ENCODE assay signal across 10 mouse cellular contexts in genomic region chr2:25850330-25850729, GRCm38 (mm10). TPM values are rescaled to one million over a fixed set of nuclear protein-coding genes. Genes with fewer than 3 reads are reported as not detected.
DNase-seq lines count a peak whose midpoint lies in the region; ATAC-seq lines count a peak whose summit lies in the region.
"Had no signal": no experiment of that assay in that cellular context is flagged by ENCODE, and none has a peak within 500 bp of the region (broad histone marks: within the 10 kb centered on the region; RNA-seq: fewer than 3 reads in every experiment).

No protein-coding gene starts in this region.

- H3K4me1 ChIP-seq in forebrain, embryonic 11.5 days (replicated peaks; ENCODE audit: control insufficient read depth, insufficient read depth, low read length), result no peaks in the 10 kb centered on the region
- H3K4me1 ChIP-seq in forebrain, embryonic 13.5 days, result no peaks in the 10 kb centered on the region
- H3K4me1 ChIP-seq: hindbrain, embryonic 15.5 days; neural tube, embryonic 13.5 days had no signal

- DNase-seq in forebrain, embryonic 11.5 days (ENCODE audit: low spot score), result peak; percentile 76
- peak; percentile 53 for DNase-seq in ovary, postnatal 14 days (ENCODE audit: low spot score)
- DNase-seq in ovary, postnatal 10 days (ENCODE audit: low spot score), result no peak
- DNase-seq in cerebellum, adult 18-20 months, result peak; percentile 71 to 84
- peak; percentile 37 to 43 for DNase-seq in gastrocnemius, postnatal 36 days
- DNase-seq in lung, postnatal 10 days, result peak; percentile 71
- DNase-seq in spleen, postnatal 14 days (ENCODE audit: low spot score in 2 of 2), result peak; percentile 28 to 54

- no peak overlapping the region for H3K4me2 ChIP-seq in forebrain, embryonic 11.5 days (ENCODE audit: low read depth, low read length, severe bottlenecking)
- H3K4me2 ChIP-seq in forebrain, embryonic 13.5 days, result no peak overlapping the region
- H3K4me2 ChIP-seq: hindbrain, embryonic 15.5 days; neural tube, embryonic 13.5 days had no signal

- no peaks in the 10 kb centered on the region for H3K36me3 ChIP-seq in forebrain, embryonic 11.5 days (ENCODE audit: control insufficient read depth, insufficient read depth, low read length)
- H3K36me3 ChIP-seq in forebrain, embryonic 13.5 days (ENCODE audit: poor library complexity, severe bottlenecking), result no peaks in the 10 kb centered on the region
- H3K36me3 ChIP-seq: hindbrain, embryonic 15.5 days; neural tube, embryonic 13.5 days had no signal

- 17% methylated on average over 4 of the region's 4 CpGs for WGBS in forebrain, embryonic 11.5 days
- 12% methylated on average over 4 of the region's 4 CpGs for WGBS in forebrain, embryonic 13.5 days

- no peak overlapping the region for H3K4me3 ChIP-seq in forebrain, embryonic 11.5 days (ENCODE audit: low read depth, low read length)
- no peak overlapping the region for H3K4me3 ChIP-seq in forebrain, embryonic 13.5 days
- H3K4me3 ChIP-seq: hindbrain, embryonic 15.5 days; neural tube, embryonic 13.5 days had no signal

- no peak for ATAC-seq in forebrain, embryonic 11.5 days (replicated peaks; ENCODE audit: low FRiP score)
- no peak for ATAC-seq in forebrain, embryonic 13.5 days

- H3K27me3 ChIP-seq in forebrain, embryonic 11.5 days (ENCODE audit: control insufficient read depth, insufficient read depth, low read length), result no peaks in the 10 kb centered on the region
- no peaks in the 10 kb centered on the region for H3K27me3 ChIP-seq in forebrain, embryonic 13.5 days
- H3K27me3 ChIP-seq: hindbrain, embryonic 15.5 days; neural tube, embryonic 13.5 days had no signal

- intact Hi-C loops in gastrocnemius, postnatal 36 days (cut with DNase I), result no loop called here

- no peaks in the 10 kb centered on the region for H3K9me3 ChIP-seq in forebrain, embryonic 11.5 days (ENCODE audit: control insufficient read depth, low read length)
- no peaks in the 10 kb centered on the region for H3K9me3 ChIP-seq in forebrain, embryonic 13.5 days (replicated peaks)
- H3K9me3 ChIP-seq: hindbrain, embryonic 15.5 days; neural tube, embryonic 13.5 days had no signal

- no peak overlapping the region for H3K27ac ChIP-seq in forebrain, embryonic 11.5 days (ENCODE audit: low read depth, low read length)
- no peak overlapping the region for H3K27ac ChIP-seq in forebrain, embryonic 13.5 days
- H3K27ac ChIP-seq: hindbrain, embryonic 15.5 days; neural tube, embryonic 13.5 days had no signal

- H3K9ac ChIP-seq in forebrain, embryonic 11.5 days (ENCODE audit: low read length), result no peak overlapping the region
- H3K9ac ChIP-seq in forebrain, embryonic 13.5 days, result no peak overlapping the region
- H3K9ac ChIP-seq: hindbrain, embryonic 15.5 days; neural tube, embryonic 13.5 days had no signal

RNA-seq across cellular contexts. Expression of gene Sohlh1, which starts 3.3 kb away (rescaled TPM):
- not detected in 2 replicates for polyA plus RNA-seq in forebrain, embryonic 11.5 days (2014; fragmentation: Nextera tagmentation; extraction: Ambion mirVana)
- not detected in 2 replicates for polyA plus RNA-seq in forebrain, embryonic 13.5 days (2015; fragmentation: Nextera tagmentation; extraction: Ambion mirVana)
- not detected for total RNA-seq in gastrocnemius, postnatal 36 days (2021)
- polyA plus RNA-seq: hindbrain, embryonic 15.5 days; neural tube, embryonic 13.5 days had no signal

RNA-seq across cellular contexts. Expression of gene Kcnt1, which starts 13.2 kb away (rescaled TPM):
- 0.53 and 1.0 TPM in 2 replicates for polyA plus RNA-seq in forebrain, embryonic 11.5 days (2014; fragmentation: Nextera tagmentation; extraction: Ambion mirVana)
- 3.2 and 4.5 TPM in 2 replicates for polyA plus RNA-seq in forebrain, embryonic 13.5 days (2015; fragmentation: Nextera tagmentation; extraction: Ambion mirVana)
- under 1 TPM in 1 of 2 experiments, not detected in 1; 0.20 TPM for total RNA-seq in gastrocnemius, postnatal 36 days (2021)

RNA-seq across cellular contexts. Expression of gene Lcn9, which starts 27.4 kb away (rescaled TPM):
- polyA plus RNA-seq in forebrain, embryonic 11.5 days (2014; fragmentation: Nextera tagmentation; extraction: Ambion mirVana), result not detected in 2 replicates
- polyA plus RNA-seq in forebrain, embryonic 13.5 days (2015; fragmentation: Nextera tagmentation; extraction: Ambion mirVana), result not detected in 2 replicates
- total RNA-seq in gastrocnemius, postnatal 36 days (2021), result not detected
- polyA plus RNA-seq: hindbrain, embryonic 15.5 days; neural tube, embryonic 13.5 days had no signal

RNA-seq across cellular contexts. Expression of gene Glt6d1, which starts 34.7 kb away (rescaled TPM):
- polyA plus RNA-seq in forebrain, embryonic 11.5 days (2014; fragmentation: Nextera tagmentation; extraction: Ambion mirVana), result not detected in 2 replicates
- polyA plus RNA-seq in forebrain, embryonic 13.5 days (2015; fragmentation: Nextera tagmentation; extraction: Ambion mirVana), result not detected in 2 replicates
- total RNA-seq in gastrocnemius, postnatal 36 days (2021), result not detected
- polyA plus RNA-seq: hindbrain, embryonic 15.5 days; neural tube, embryonic 13.5 days had no signal
